Mouse (Mus musculus) liver, adult 2 months (tissue): ENCODE data around the gene Ifitm2. TPM values are rescaled to one million over a fixed set of nuclear protein-coding genes. Genes with fewer than 3 reads are reported as not detected.
A peak's percentile ranks its signal among the peaks of the same experiment; 100 is the strongest.
"Not testable (repeated sequence)": the region's sequence is repeated elsewhere in the genome, so short reads cannot be mapped to it uniquely, and the experiment has no call there.

Source experiments
- DNase-seq: peaks from one replicate; pipeline ENCODE4 v3.0.0-alpha.2; 2011; ENCODE audit warnings: low read depth, low spot score; ENCODE audit errors: extremely low read depth
- H3K27ac ChIP-seq: fragments of 200-500 bp; replicated peaks from 2 replicates; pipeline ENCODE4 v1.5.1; 2012; ENCODE audit warnings: low read depth, mild to moderate bottlenecking, control low read depth, inconsistent platforms, low read length; ENCODE audit not compliant: insufficient read depth
- H3K27me3 ChIP-seq: fragments of 200-500 bp; 2 replicates; pipeline ENCODE4 v1.6.1; 2012; ENCODE audit warnings: mild to moderate bottlenecking, moderate library complexity, low read length, inconsistent platforms; ENCODE audit not compliant: control insufficient read depth, insufficient read depth
- H3K36me3 ChIP-seq: fragments of 200-500 bp; 2 replicates; pipeline ENCODE4 v1.6.1; 2012; ENCODE audit warnings: low read length, inconsistent platforms; ENCODE audit not compliant: control insufficient read depth, insufficient read depth
- H3K4me1 ChIP-seq: fragments of 200-500 bp; 2 replicates; pipeline ENCODE4 v1.6.1; 2011; ENCODE audit warnings: low read length; ENCODE audit not compliant: control insufficient read depth, insufficient read depth
- H3K4me3 ChIP-seq: fragments of 200-500 bp; 2 replicates; pipeline ENCODE4 v1.5.1; 2011; ENCODE audit warnings: low read depth, mild to moderate bottlenecking, control low read depth, low read length, moderate library complexity; ENCODE audit not compliant: insufficient read depth
- H3K79me2 ChIP-seq: fragments of 200-500 bp; 2 replicates; pipeline ENCODE4 v1.6.1; 2012; ENCODE audit warnings: inconsistent platforms, mild to moderate bottlenecking, low read length, moderate library complexity; ENCODE audit not compliant: control insufficient read depth, insufficient read depth
- H3K9ac ChIP-seq: fragments of 200-500 bp; 2 replicates; pipeline ENCODE4 v1.6.1; 2012; ENCODE audit warnings: low read depth, mild to moderate bottlenecking, control low read depth, inconsistent platforms, low read length
- CTCF ChIP-seq: fragments of 200-500 bp; IDR thresholded peaks from 2 replicates; pipeline ENCODE4 v1.5.1; 2011; ENCODE audit warnings: low read depth, low read length, control low read depth
- POLR2A ChIP-seq: fragments of 200-500 bp; IDR thresholded peaks from 2 replicates; pipeline ENCODE4 v1.6.1; 2011; ENCODE audit warnings: low read length, control low read depth; ENCODE audit not compliant: insufficient read depth; ENCODE audit errors: extremely low read depth
- WGBS: fragments of 180-500 bp; shearing (Covaris S2); methylation state at CpG from one replicate; pipeline ENCODE4 v1.1.7; 2018; 5-methylcytosine and 5-hydroxymethylcytosine counted together
- polyA plus RNA-seq: library from polyadenylated mRNA; depleted of rRNA; stranded (reverse); fragments of >200 nt; gene quantifications from 2 replicates; pipeline ENCODE4 v1.2.3, GENCODE M21; 2012
- total RNA-seq: library from RNA; depleted of rRNA; stranded (reverse); fragments of >200 nt; gene quantifications from 2 replicates; pipeline ENCODE4 v1.2.3, GENCODE M21; 2014

Gene Ifitm2
- total and polyA plus RNA-seq, 2 experiments = 270 to 1,028 TPM

DNA sequence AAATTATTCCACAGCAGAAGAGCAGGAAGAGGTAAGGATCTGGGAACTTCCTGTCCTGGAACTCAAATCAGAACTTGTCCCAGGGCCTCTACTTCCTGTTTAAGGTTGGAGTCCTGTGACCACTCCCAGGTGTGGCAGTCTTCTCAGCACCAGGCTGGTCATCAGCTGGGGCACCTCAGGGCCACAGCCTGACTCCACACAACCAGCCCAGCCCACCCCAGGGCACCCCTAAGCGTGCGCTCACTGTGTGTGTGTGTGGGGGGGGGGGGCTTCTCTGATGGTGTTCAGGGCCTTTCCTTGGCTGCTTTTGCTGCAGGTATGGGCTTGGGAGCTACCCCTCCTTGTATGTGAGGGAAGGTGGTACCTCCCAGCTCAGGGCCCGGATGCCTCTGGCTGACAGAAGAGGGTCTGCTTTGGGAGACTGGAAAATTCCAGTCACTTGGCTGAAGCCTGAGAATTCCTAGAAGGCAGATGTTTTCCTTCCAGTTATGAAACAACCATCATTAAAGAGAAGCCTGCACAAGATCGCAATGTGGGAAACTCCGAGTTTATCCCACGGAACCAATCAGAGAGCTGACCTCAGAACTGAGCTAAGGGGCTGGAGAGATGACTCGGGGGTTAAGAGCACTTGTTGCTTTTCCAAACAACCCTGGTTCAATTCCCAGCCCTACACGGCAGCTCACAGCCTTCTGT lies 15.8 kb upstream of the Ifitm2 start:
- peak; percentile 46 for DNase-seq
- no peaks in the 10 kb centered on the region for H3K36me3 ChIP-seq
- 87% methylated on average over 8 of the region's 8 CpGs for WGBS
- no peaks in the 10 kb centered on the region for H3K27me3 ChIP-seq
- H3K79me2 ChIP-seq = no peaks in the 10 kb centered on the region
- TF ChIP-seq POLR2A = no peak
- TF ChIP-seq CTCF = no peak
- H3K27ac ChIP-seq = peak overlapping the region; percentile 42; the same call in 1 of the 2 replicates
- no peak overlapping the region for H3K9ac ChIP-seq
- H3K4me1 ChIP-seq = no peaks in the 10 kb centered on the region
- H3K4me3 ChIP-seq = no peak overlapping the region

DNA sequence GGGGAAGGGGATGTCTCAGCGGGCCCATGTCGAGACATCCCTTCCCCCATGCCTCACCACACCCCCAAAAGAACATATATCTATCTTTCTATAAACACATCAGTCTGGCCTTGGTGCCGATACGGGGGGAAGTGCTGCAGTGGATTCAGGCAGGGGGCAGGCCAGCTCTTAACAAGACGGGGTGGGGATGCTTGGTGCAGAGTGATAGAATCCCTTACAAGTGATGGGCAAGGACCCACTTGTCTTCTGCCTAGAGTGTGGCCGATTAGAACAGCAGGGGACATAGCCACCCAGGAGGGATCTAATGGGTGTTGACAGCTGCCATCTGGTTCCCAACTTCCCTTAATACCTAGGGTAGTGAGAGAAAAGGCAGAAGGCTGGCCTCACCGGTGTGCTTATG lies 15.1 kb upstream of the Ifitm2 start:
- Histone ChIP-seq H3K27me3 (no peaks in the 10 kb centered on the region), H3K27ac (peak overlapping the region; percentile 58), H3K79me2 (no peaks in the 10 kb centered on the region), H3K4me3 (no peak overlapping the region), H3K9ac (peak overlapping the region; percentile 30), H3K36me3 (no peaks in the 10 kb centered on the region), H3K4me1 (no peaks in the 10 kb centered on the region)
- TF ChIP-seq POLR2A = no peak
- TF ChIP-seq CTCF = no peak
- WGBS = 76% methylated on average over 7 of the region's 7 CpGs
- no peak for DNase-seq

DNA sequence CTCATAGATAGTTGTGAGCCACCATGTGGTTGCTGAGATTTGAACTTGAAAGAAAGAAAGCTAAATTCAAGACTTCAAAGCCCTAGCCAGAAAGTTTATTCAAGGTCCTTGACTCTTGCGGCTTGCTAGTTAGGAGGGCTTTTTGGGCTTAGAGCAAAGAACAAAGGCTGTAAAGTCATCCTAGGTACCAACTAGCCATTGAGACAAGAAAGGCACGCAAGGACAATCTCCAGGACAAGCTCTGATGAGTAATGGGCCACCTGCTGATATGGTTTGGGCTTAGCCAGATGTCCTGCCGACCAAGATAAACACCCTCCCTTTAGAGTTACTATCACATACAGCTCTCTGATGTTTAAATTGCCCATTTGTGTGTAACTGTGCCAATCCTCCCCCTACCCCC lies 12.9 kb upstream of the Ifitm2 start:
- WGBS = 62% methylated on average over 3 of the region's 3 CpGs
- H3K9ac ChIP-seq, H3K27me3 ChIP-seq, H3K4me1 ChIP-seq, H3K27ac ChIP-seq, DNase-seq, H3K36me3 ChIP-seq, H3K79me2 ChIP-seq: not testable (repeated sequence)
- H3K4me3 ChIP-seq = peak overlapping the region; percentile 48; the same call in 1 of the 2 replicates

DNA sequence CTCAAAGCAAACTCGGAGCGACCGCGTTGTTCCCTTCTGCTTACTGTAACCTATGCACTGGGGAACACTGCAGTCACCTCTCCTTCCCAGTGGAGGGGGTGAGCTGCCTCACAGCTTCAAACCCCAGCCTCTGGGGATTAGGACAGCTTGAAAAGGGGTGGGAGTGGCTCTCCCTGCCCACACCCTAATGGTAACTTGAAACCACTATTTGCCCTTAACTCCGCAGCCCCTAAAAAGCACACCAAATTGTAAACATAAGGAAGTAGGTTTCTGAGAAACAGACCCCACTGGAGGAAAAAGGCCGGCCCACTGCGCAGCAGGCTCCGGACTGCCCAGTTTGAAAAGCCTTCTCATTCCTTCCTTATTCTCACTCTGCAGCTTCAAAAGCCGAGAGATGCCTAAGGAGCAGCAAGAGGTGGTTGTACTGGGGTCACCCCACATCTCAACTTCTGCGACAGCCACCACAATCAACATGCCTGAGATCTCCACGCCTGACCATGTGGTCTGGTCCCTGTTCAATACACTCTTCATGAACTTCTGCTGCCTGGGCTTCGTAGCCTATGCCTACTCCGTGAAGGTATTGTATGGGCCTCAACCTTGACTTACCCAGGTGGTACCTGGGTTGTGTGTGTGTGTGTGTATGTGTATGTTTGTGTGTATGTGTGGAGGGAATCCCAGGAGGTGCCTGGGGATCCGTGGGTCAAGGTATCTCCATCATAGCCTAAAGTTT lies 12.2 kb upstream of the Ifitm2 start:
- peak overlapping the region; percentile 49 for H3K9ac ChIP-seq

DNA sequence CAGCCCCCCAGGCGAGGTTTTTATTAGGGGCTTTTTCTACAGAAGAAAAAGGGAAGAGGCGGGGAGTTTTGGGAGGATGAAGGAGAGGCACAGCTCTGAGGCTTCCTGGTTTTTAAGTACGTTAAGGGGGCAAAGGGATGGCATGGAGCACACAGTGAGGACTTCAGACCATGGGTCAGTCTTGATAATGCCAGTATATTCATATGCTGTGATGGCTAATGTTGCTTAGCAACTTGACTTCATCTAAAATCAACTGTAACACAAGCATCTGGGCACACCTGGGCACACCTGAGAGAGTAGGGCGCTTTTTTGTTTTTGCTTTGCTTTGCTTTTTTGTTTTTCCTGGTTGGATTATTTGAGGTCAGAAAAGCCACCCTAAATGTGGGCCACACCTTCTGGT lies 11.1 kb upstream of the Ifitm2 start, which contains the start of gene Ifitm1:
Gene Ifitm1 (plus strand): TSS at position 301 of the 400 bp plus-strand sequence.
- no peak within 1 kb of the TSS for H3K4me3 ChIP-seq
- H3K4me1 ChIP-seq = no peaks in the 10 kb centered on the region
- no peaks in the 10 kb centered on the region for H3K36me3 ChIP-seq
- no peaks in the 10 kb centered on the region for H3K79me2 ChIP-seq
- no peak for TF ChIP-seq POLR2A
- TF ChIP-seq CTCF = no peak
- no peak within 1 kb of the TSS for H3K27ac ChIP-seq
- WGBS = 94% methylated on average over 4 of the region's 4 CpGs
- DNase-seq = no peak
- H3K27me3 ChIP-seq = no peaks in the 10 kb centered on the region
- no peak within 1 kb of the TSS for H3K9ac ChIP-seq

More for the DNA sequence above, 12.2 kb upstream of the Ifitm2 start:
- TF ChIP-seq CTCF (no peak), POLR2A (no peak)
- peak overlapping the region; percentile 54; the same call in 1 of the 2 replicates for H3K27ac ChIP-seq
- no peak for DNase-seq
- H3K79me2 ChIP-seq = no peaks in the 10 kb centered on the region
- 58% methylated on average over 14 of the region's 14 CpGs for WGBS
- no peaks in the 10 kb centered on the region for H3K4me1 ChIP-seq
- H3K4me3 ChIP-seq = peak overlapping the region; percentile 28; the same call in 1 of the 2 replicates
- H3K36me3 ChIP-seq = no peaks in the 10 kb centered on the region
- H3K27me3 ChIP-seq = no peaks in the 10 kb centered on the region

DNA sequence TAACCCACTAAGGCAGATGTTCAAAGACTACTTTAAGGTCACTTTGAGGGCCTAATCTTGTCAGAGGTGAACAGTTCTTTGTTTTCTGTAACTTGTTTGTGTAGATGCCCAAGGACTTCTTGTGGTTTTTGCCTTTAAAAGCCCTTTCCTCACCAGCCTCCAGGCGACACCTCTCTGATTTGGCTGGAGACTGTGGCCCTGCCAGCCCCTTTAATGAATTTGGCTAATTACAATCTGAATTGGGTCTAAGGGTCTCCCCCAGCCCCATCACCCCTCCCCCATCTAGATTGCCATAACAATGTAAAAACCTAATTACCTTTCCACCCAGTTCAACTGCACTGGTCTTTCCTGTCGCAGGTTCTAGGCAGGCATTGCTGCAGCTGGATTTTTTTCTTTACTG lies 6.9 kb upstream of the Ifitm2 start:
- no peak for DNase-seq
- no peak for TF ChIP-seq CTCF
- no peak for TF ChIP-seq POLR2A
- Histone ChIP-seq H3K27ac (no peak overlapping the region), H3K4me3 (no peak overlapping the region), H3K79me2 (no peaks in the 10 kb centered on the region), H3K4me1 (no peaks in the 10 kb centered on the region), H3K27me3 (no peaks in the 10 kb centered on the region), H3K36me3 (no peaks in the 10 kb centered on the region), H3K9ac (no peak overlapping the region)
- WGBS = 96% methylated on average over 2 of the region's 2 CpGs
